Comparison of ENCODE assay signal across 16 mouse cellular contexts in genomic region chr1:162323142-162323541, GRCm38 (mm10).
DNase-seq lines count a peak whose midpoint lies in the region; ATAC-seq and TF ChIP-seq lines count a peak whose summit lies in the region.
"Had no signal": no experiment of that assay in that cellular context is flagged by ENCODE, and none has a peak within 500 bp of the region (broad histone marks: within the 10 kb centered on the region; RNA-seq: fewer than 3 reads in every experiment).

No protein-coding gene starts in this region.

- TF ChIP-seq POLR2A in heart, adult 2 months (IDR thresholded peaks at IDR 0.05; ENCODE audit: insufficient read depth, low read depth, low read length) = no peak
- TF ChIP-seq POLR2A in lung, adult 2 months (IDR thresholded peaks at IDR 0.05; ENCODE audit: borderline replicate concordance, extremely low read depth, low read depth, low read length) = no peak

- TF ChIP-seq EP300 in heart, adult 2 months (IDR thresholded peaks at IDR 0.05; ENCODE audit: insufficient read depth, low read depth, low read length) = no peak

- H3K27ac ChIP-seq in embryonic facial prominence, embryonic 12.5 days = peak overlapping the region; percentile 41; the same call in 1 of the 2 replicates
- no peak overlapping the region for H3K27ac ChIP-seq in embryonic facial prominence, embryonic 10.5 days (replicated peaks)
- no peak overlapping the region for H3K27ac ChIP-seq in heart, adult 2 months
- H3K27ac ChIP-seq: kidney, postnatal 0 days; liver, embryonic 15.5 days had no signal

- WGBS in embryonic facial prominence, embryonic 12.5 days = 28% methylated on average over 2 of the region's 2 CpGs
- 81% methylated on average over 2 of the region's 2 CpGs for WGBS in embryonic facial prominence, embryonic 10.5 days
- 67% methylated on average over 2 of the region's 2 CpGs for WGBS in heart, adult 2 months
- 59% methylated on average over 2 of the region's 2 CpGs for WGBS in lung, adult 2 months

- H3K4me3 ChIP-seq in embryonic facial prominence, embryonic 12.5 days = no peak overlapping the region
- no peak overlapping the region for H3K4me3 ChIP-seq in embryonic facial prominence, embryonic 10.5 days
- H3K4me3 ChIP-seq in heart, adult 2 months = no peak overlapping the region
- H3K4me3 ChIP-seq in lung, adult 2 months (replicated peaks; ENCODE audit: extremely low read depth, low read depth, low read length) = no peak overlapping the region
- H3K4me3 ChIP-seq: liver, embryonic 15.5 days had no signal

- TF ChIP-seq CTCF in heart, adult 2 months (IDR thresholded peaks at IDR 0.05) = no peak
- TF ChIP-seq CTCF in lung, adult 2 months (IDR thresholded peaks at IDR 0.05; ENCODE audit: insufficient read depth, low read length) = no peak

- H3K9ac ChIP-seq in embryonic facial prominence, embryonic 12.5 days = no peak overlapping the region
- no peak overlapping the region for H3K9ac ChIP-seq in heart, adult 2 months (ENCODE audit: low read depth, low read length)
- H3K9ac ChIP-seq: liver, embryonic 15.5 days had no signal

- H3K9me3 ChIP-seq in embryonic facial prominence, embryonic 12.5 days = no peaks in the 10 kb centered on the region
- H3K9me3 ChIP-seq in embryonic facial prominence, embryonic 10.5 days = no peaks in the 10 kb centered on the region
- H3K9me3 ChIP-seq: G1E; liver, embryonic 15.5 days had no signal

- no peak for DNase-seq in embryonic facial prominence, embryonic 10.5 days (ENCODE audit: low spot score)
- peak; percentile 12 to 52 for DNase-seq in heart, adult 9 months (ENCODE audit: low spot score in 2 of 2)
- DNase-seq in heart, adult 2 months = no peak
- peak; percentile 39 for DNase-seq in lung, postnatal 36 days
- no peak for DNase-seq in lung, adult 2 months
- no peak for DNase-seq in B cell, adult 2 months
- DNase-seq in adrenal gland, adult 8-10 months = no peak
- DNase-seq: cerebellum, adult 9-10 months; kidney, adult 18-20 months; lung, postnatal 4 days; right cerebral cortex, postnatal 25 days; thymus, adult 2 months had no signal

- H3K4me1 ChIP-seq in embryonic facial prominence, embryonic 12.5 days = 0 out of 2 replicates have a peak, but pooled peaks cover 9% of the 10 kb centered on the region
- H3K4me1 ChIP-seq in embryonic facial prominence, embryonic 10.5 days = peaks cover 15% of the 10 kb centered on the region
- peaks cover 2% of the 10 kb centered on the region for H3K4me1 ChIP-seq in heart, adult 2 months (ENCODE audit: control insufficient read depth, insufficient read depth, low read length)
- no peaks in the 10 kb centered on the region for H3K4me1 ChIP-seq in lung, adult 2 months (ENCODE audit: control insufficient read depth, insufficient read depth, low read length)
- H3K4me1 ChIP-seq: liver, embryonic 15.5 days had no signal

- intact Hi-C loops in heart, adult 2 months (cut with DNase I) = no loop called here

- no peak for ATAC-seq in embryonic facial prominence, embryonic 12.5 days (ENCODE audit: insufficient number of reproducible peaks, insufficient read depth, low FRiP score, low TSS enrichment)

- no peaks in the 10 kb centered on the region for H3K27me3 ChIP-seq in embryonic facial prominence, embryonic 12.5 days
- no peaks in the 10 kb centered on the region for H3K27me3 ChIP-seq in embryonic facial prominence, embryonic 10.5 days (replicated peaks; ENCODE audit: low read depth, poor library complexity, severe bottlenecking)
- H3K27me3 ChIP-seq in heart, adult 2 months (ENCODE audit: control insufficient read depth, insufficient read depth, low read length) = no peaks in the 10 kb centered on the region
- H3K27me3 ChIP-seq: liver, embryonic 15.5 days had no signal

- H3K36me3 ChIP-seq in embryonic facial prominence, embryonic 12.5 days = no peaks in the 10 kb centered on the region
- no peaks in the 10 kb centered on the region for H3K36me3 ChIP-seq in embryonic facial prominence, embryonic 10.5 days (replicated peaks)
- H3K36me3 ChIP-seq in heart, adult 2 months (ENCODE audit: control insufficient read depth, insufficient read depth, low read length) = no peaks in the 10 kb centered on the region
- H3K36me3 ChIP-seq: G1E; liver, embryonic 15.5 days had no signal

- H3K79me2 ChIP-seq in heart, adult 2 months (replicated peaks; ENCODE audit: control insufficient read depth, insufficient read depth, low read length) = no peaks in the 10 kb centered on the region

- no peak overlapping the region for H3K4me2 ChIP-seq in embryonic facial prominence, embryonic 12.5 days (replicated peaks)
- H3K4me2 ChIP-seq: liver, embryonic 15.5 days had no signal

Comparison
In these comparisons a context has a peak if more than half of its experiments do, and no peak if none do; other contexts are left out.
1. DNase-seq: peak in heart, adult 9 months (2 of 2) and lung, postnatal 36 days (single experiment); none in embryonic facial prominence, embryonic 10.5 days (single experiment), heart, adult 2 months (0 of 2), lung, adult 2 months (single experiment), B cell, adult 2 months (0 of 2) and adrenal gland, adult 8-10 months (single experiment).